25 mouse cellular contexts compared by ENCODE assay signal in the genomic region with DNA sequence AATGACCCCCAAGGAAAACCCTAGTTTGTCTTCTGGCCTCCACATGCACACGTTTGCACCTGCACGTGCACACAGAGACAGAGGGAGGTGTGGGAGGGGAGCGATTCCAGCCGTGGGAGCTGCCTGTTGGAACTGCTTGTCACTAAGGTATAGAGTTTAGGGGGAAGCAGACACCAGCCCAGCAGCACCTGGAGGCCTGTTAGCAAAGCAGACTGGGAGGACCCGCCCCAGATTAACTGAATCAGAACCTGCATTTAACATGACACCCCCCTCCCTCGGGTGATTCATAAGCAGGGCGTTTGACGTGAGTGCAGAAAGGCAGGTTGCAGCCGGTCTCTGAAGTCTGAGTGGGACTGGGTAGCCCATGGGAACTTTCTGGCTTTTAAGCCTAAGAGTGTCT. TPM values are rescaled to one million over a fixed set of nuclear protein-coding genes. Genes with fewer than 3 reads are reported as not detected.
DNase-seq lines count a peak whose midpoint lies in the region; ATAC-seq and TF ChIP-seq lines count a peak whose summit lies in the region.
"Had no signal": no experiment of that assay in that cellular context is flagged by ENCODE, and none has a peak within 500 bp of the region (broad histone marks: within the 10 kb centered on the region; RNA-seq: fewer than 3 reads in every experiment).

No protein-coding gene starts in this region.

- H3K4me1 ChIP-seq in heart, adult 2 months (ENCODE audit: control insufficient read depth, insufficient read depth, low read length), result no peaks in the 10 kb centered on the region
- no peaks in the 10 kb centered on the region for H3K4me1 ChIP-seq in embryonic facial prominence, embryonic 14.5 days (ENCODE audit: control insufficient read depth, insufficient read depth, low read length)
- H3K4me1 ChIP-seq in limb, embryonic 15.5 days, result peaks cover 40% of the 10 kb centered on the region
- peaks cover 19% of the 10 kb centered on the region; the same call in 1 of the 2 replicates for H3K4me1 ChIP-seq in kidney, embryonic 16.5 days (ENCODE audit: insufficient read depth, low read length)

- 74% methylated on average over 9 of the region's 9 CpGs for WGBS in heart, adult 2 months
- WGBS in embryonic facial prominence, embryonic 14.5 days, result 51% methylated on average over 9 of the region's 9 CpGs
- 57% methylated on average over 9 of the region's 9 CpGs for WGBS in limb, embryonic 15.5 days
- WGBS in kidney, embryonic 16.5 days, result 32% methylated on average over 9 of the region's 9 CpGs

- no peaks in the 10 kb centered on the region for H3K9me3 ChIP-seq in embryonic facial prominence, embryonic 14.5 days (ENCODE audit: control insufficient read depth, low read length)
- no peaks in the 10 kb centered on the region for H3K9me3 ChIP-seq in limb, embryonic 15.5 days
- no peaks in the 10 kb centered on the region for H3K9me3 ChIP-seq in kidney, embryonic 16.5 days (ENCODE audit: low read length)
- H3K9me3 ChIP-seq: forebrain, embryonic 10.5 days; forebrain, embryonic 13.5 days; hindbrain, embryonic 12.5 days; hindbrain, embryonic 15.5 days had no signal

- TF ChIP-seq CTCF in heart, adult 2 months (IDR thresholded peaks at IDR 0.05), result no peak

- ATAC-seq in embryonic facial prominence, embryonic 14.5 days (ENCODE audit: low read depth), result peak; percentile 60
- no peak for ATAC-seq in limb, embryonic 15.5 days (ENCODE audit: insufficient number of reproducible peaks, low FRiP score, low TSS enrichment, low read depth)
- no peak for ATAC-seq in kidney, embryonic 16.5 days (ENCODE audit: low FRiP score, low TSS enrichment)
- ATAC-seq: CD4-positive, CD25-positive, alpha-beta regulatory T cell, adult 4 months; forebrain, embryonic 13.5 days; forebrain, embryonic 16.5 days had no signal

- H3K36me3 ChIP-seq in heart, adult 2 months (ENCODE audit: control insufficient read depth, insufficient read depth, low read length), result no peaks in the 10 kb centered on the region
- H3K36me3 ChIP-seq in embryonic facial prominence, embryonic 14.5 days (ENCODE audit: control insufficient read depth, insufficient read depth, low read length), result peaks cover 52% of the 10 kb centered on the region
- peaks cover 55% of the 10 kb centered on the region for H3K36me3 ChIP-seq in limb, embryonic 15.5 days
- H3K36me3 ChIP-seq in kidney, embryonic 16.5 days (ENCODE audit: insufficient read depth, low read length), result peaks cover 5% of the 10 kb centered on the region; the same call in 1 of the 2 replicates
- H3K36me3 ChIP-seq: hindbrain, embryonic 12.5 days; hindbrain, embryonic 15.5 days had no signal

- no peak for TF ChIP-seq EP300 in heart, adult 2 months (IDR thresholded peaks at IDR 0.05; ENCODE audit: insufficient read depth, low read depth, low read length)

- H3K9ac ChIP-seq in heart, adult 2 months (ENCODE audit: low read depth, low read length), result no peak overlapping the region
- no peak overlapping the region for H3K9ac ChIP-seq in embryonic facial prominence, embryonic 14.5 days (ENCODE audit: low read depth, low read length)
- no peak overlapping the region for H3K9ac ChIP-seq in limb, embryonic 15.5 days
- H3K9ac ChIP-seq in kidney, embryonic 16.5 days (replicated peaks; ENCODE audit: low read length), result no peak overlapping the region
- H3K9ac ChIP-seq: forebrain, embryonic 13.5 days; hindbrain, embryonic 12.5 days; hindbrain, embryonic 15.5 days had no signal

- H3K4me2 ChIP-seq in embryonic facial prominence, embryonic 14.5 days (ENCODE audit: low read depth, low read length), result no peak overlapping the region
- H3K4me2 ChIP-seq in limb, embryonic 15.5 days, result no peak overlapping the region
- H3K4me2 ChIP-seq in kidney, embryonic 16.5 days (replicated peaks; ENCODE audit: low read depth, low read length), result no peak overlapping the region
- H3K4me2 ChIP-seq: forebrain, embryonic 13.5 days; heart, embryonic 11.5 days; hindbrain, embryonic 12.5 days; hindbrain, embryonic 15.5 days had no signal

- intact Hi-C loops in heart, adult 2 months (cut with DNase I), result loop anchor here (5.0 kb wide), 1 partner anchor 58 kb away; no protein-coding TSS in a partner anchor

- H3K27ac ChIP-seq in heart, adult 2 months, result no peak overlapping the region
- H3K27ac ChIP-seq in embryonic facial prominence, embryonic 14.5 days (replicated peaks; ENCODE audit: low read depth, low read length), result peak overlapping the region; percentile 23; the same call in 1 of the 2 replicates
- H3K27ac ChIP-seq in limb, embryonic 15.5 days, result peak overlapping the region; percentile 28
- no peak overlapping the region for H3K27ac ChIP-seq in kidney, embryonic 16.5 days (ENCODE audit: low read length)
- H3K27ac ChIP-seq: forebrain, embryonic 10.5 days; forebrain, embryonic 13.5 days; hindbrain, embryonic 12.5 days; hindbrain, embryonic 15.5 days had no signal

- TF ChIP-seq POLR2A in heart, adult 2 months (IDR thresholded peaks at IDR 0.05; ENCODE audit: insufficient read depth, low read depth, low read length), result no peak

- no peaks in the 10 kb centered on the region for H3K27me3 ChIP-seq in heart, adult 2 months (ENCODE audit: control insufficient read depth, insufficient read depth, low read length)
- no peaks in the 10 kb centered on the region for H3K27me3 ChIP-seq in embryonic facial prominence, embryonic 14.5 days (replicated peaks; ENCODE audit: control insufficient read depth, insufficient read depth, low read length)
- no peaks in the 10 kb centered on the region for H3K27me3 ChIP-seq in limb, embryonic 15.5 days
- no peaks in the 10 kb centered on the region for H3K27me3 ChIP-seq in kidney, embryonic 16.5 days (ENCODE audit: insufficient read depth, low read length)
- H3K27me3 ChIP-seq: forebrain, embryonic 13.5 days; hindbrain, embryonic 12.5 days; hindbrain, embryonic 15.5 days had no signal

- H3K79me2 ChIP-seq in heart, adult 2 months (replicated peaks; ENCODE audit: control insufficient read depth, insufficient read depth, low read length), result no peaks in the 10 kb centered on the region

- peak; percentile 86 for DNase-seq in heart, adult 11 months
- no peak for DNase-seq in heart, adult 2 months
- peak; percentile 47 for DNase-seq in brain, adult 2 months (ENCODE audit: low read depth, low spot score)
- peak; percentile 85 for DNase-seq in embryonic facial prominence, embryonic 14.5 days (ENCODE audit: low spot score)
- DNase-seq in left cerebral cortex, adult 18-20 months (ENCODE audit: low spot score in 2 of 2), result no peak
- DNase-seq in right cerebral cortex, postnatal 36 days (ENCODE audit: low spot score in 2 of 2), result no peak
- DNase-seq: adrenal gland, adult 2 months; adrenal gland, postnatal 14 days; cerebellum, adult 11-12 months; cerebellum, adult 8-10 months; cerebellum, postnatal 10 days; cerebellum, postnatal 36 days; embryo, embryonic 11 days; gastrocnemius, postnatal 25 days had no signal

- H3K4me3 ChIP-seq in heart, adult 2 months, result no peak overlapping the region
- no peak overlapping the region for H3K4me3 ChIP-seq in embryonic facial prominence, embryonic 14.5 days (ENCODE audit: low read depth, low read length)
- H3K4me3 ChIP-seq in limb, embryonic 15.5 days, result no peak overlapping the region
- H3K4me3 ChIP-seq in kidney, embryonic 16.5 days (ENCODE audit: low read length), result no peak overlapping the region
- H3K4me3 ChIP-seq: forebrain, embryonic 10.5 days; forebrain, embryonic 13.5 days; hindbrain, embryonic 12.5 days; hindbrain, embryonic 15.5 days had no signal

RNA-seq across cellular contexts. Expression of a gene that starts 37.5 kb away (rescaled TPM):
- 10 to 100 TPM; 13.9 to 17.5 TPM for total RNA-seq in heart, adult 2 months (2021)
- 11.2 and 14.5 TPM in 2 replicates for polyA plus RNA-seq in heart, adult 2 months (2012; rRNA removed)
- polyA plus RNA-seq in embryonic facial prominence, embryonic 14.5 days (2014; fragmentation: Nextera tagmentation; extraction: Ambion mirVana), result 23.9 and 27.3 TPM in 2 replicates
- 31.0 and 33.6 TPM in 2 replicates for polyA plus RNA-seq in limb, embryonic 15.5 days (2015; fragmentation: Nextera tagmentation; extraction: Ambion mirVana)
- 20.3 and 21.3 TPM in 2 replicates for polyA plus RNA-seq in kidney, embryonic 16.5 days (2015; fragmentation: Nextera tagmentation; extraction: Ambion mirVana)
- 1 to 10 TPM; 7.3 to 7.9 TPM for total RNA-seq in left cerebral cortex, adult 18-20 months (2021)
- total RNA-seq: hematopoietic stem cell, adult 5-6 weeks; MEL had no signal
- polyA plus RNA-seq: CD4-positive, CD25-positive, alpha-beta regulatory T cell, adult 4 months had no signal

Comparison
In these comparisons a context has a peak if more than half of its experiments do, and no peak if none do; other contexts are left out.
1. DNase-seq: peak in heart, adult 11 months (single experiment), brain, adult 2 months (single experiment) and embryonic facial prominence, embryonic 14.5 days (single experiment); none in heart, adult 2 months (0 of 2), left cerebral cortex, adult 18-20 months (0 of 2) and right cerebral cortex, postnatal 36 days (0 of 2).
2. H3K27ac ChIP-seq: peak in embryonic facial prominence, embryonic 14.5 days (single experiment) and limb, embryonic 15.5 days (single experiment); none in heart, adult 2 months (single experiment) and kidney, embryonic 16.5 days (single experiment).